In genomic region chr2:33805640-33806039, GRCm38 (mm10) we compare ENCODE assay signal across 21 mouse cellular contexts.
A peak's percentile ranks its signal among the peaks of the same experiment; 100 is the strongest.
DNase-seq lines count a peak whose midpoint lies in the region; ATAC-seq and TF ChIP-seq lines count a peak whose summit lies in the region.
"Had no signal": no experiment of that assay in that cellular context is flagged by ENCODE, and none has a peak within 500 bp of the region (broad histone marks: within the 10 kb centered on the region; RNA-seq: fewer than 3 reads in every experiment).

No protein-coding gene starts in this region.

- H3K9ac ChIP-seq in hindbrain, embryonic 13.5 days: no peak overlapping the region
- H3K9ac ChIP-seq in hindbrain, postnatal 0 days (replicated peaks; ENCODE audit: low read length): no peak overlapping the region
- H3K9ac ChIP-seq in limb, embryonic 14.5 days (ENCODE audit: low read depth, low read length, severe bottlenecking): no peak overlapping the region
- H3K9ac ChIP-seq: heart, embryonic 13.5 days; liver, embryonic 14.5 days; lung, embryonic 15.5 days had no signal

- DNase-seq in hindbrain, postnatal 0 days (ENCODE audit: low spot score): no peak
- DNase-seq in brain, adult 2 months (ENCODE audit: low read depth, low spot score): peak; percentile 51
- DNase-seq in limb, embryonic 14.5 days (ENCODE audit: low spot score): no peak
- peak; percentile 70 for DNase-seq in thymus, postnatal 14 days
- no peak for DNase-seq in ovary, postnatal 14 days (ENCODE audit: low spot score)
- no peak for DNase-seq in lung, postnatal 4 days
- DNase-seq: adrenal gland, postnatal 36 days; cerebellum, adult 8-10 months; gastrocnemius, postnatal 14 days; heart, adult 18-20 months; heart, postnatal 4 days; left cerebral cortex, postnatal 4 days; retina, postnatal 1 day; right cerebral cortex, postnatal 4 days had no signal

- H3K9me3 ChIP-seq in hindbrain, embryonic 13.5 days: no peaks in the 10 kb centered on the region
- H3K9me3 ChIP-seq in hindbrain, postnatal 0 days (ENCODE audit: low read length): no peaks in the 10 kb centered on the region
- H3K9me3 ChIP-seq in limb, embryonic 14.5 days (ENCODE audit: control insufficient read depth, low read length): no peaks in the 10 kb centered on the region
- H3K9me3 ChIP-seq: heart, embryonic 13.5 days; lung, embryonic 15.5 days had no signal

- peaks cover 62% of the 10 kb centered on the region for H3K4me1 ChIP-seq in hindbrain, embryonic 13.5 days (replicated peaks)
- H3K4me1 ChIP-seq in hindbrain, postnatal 0 days (ENCODE audit: insufficient read depth, low read length): peaks cover 13% of the 10 kb centered on the region; the same call in 1 of the 2 replicates
- H3K4me1 ChIP-seq in limb, embryonic 14.5 days (ENCODE audit: control insufficient read depth, insufficient read depth, low read length): peaks cover 20% of the 10 kb centered on the region

- WGBS in hindbrain, embryonic 13.5 days: 76% methylated on average over 11 of the region's 11 CpGs
- WGBS in hindbrain, postnatal 0 days: 68% methylated on average over 11 of the region's 11 CpGs
- WGBS in limb, embryonic 14.5 days: 54% methylated on average over 11 of the region's 11 CpGs

- peaks cover 34% of the 10 kb centered on the region for H3K36me3 ChIP-seq in hindbrain, embryonic 13.5 days
- H3K36me3 ChIP-seq in hindbrain, postnatal 0 days (ENCODE audit: insufficient read depth, low read length): peaks cover 14% of the 10 kb centered on the region
- H3K36me3 ChIP-seq in limb, embryonic 14.5 days (ENCODE audit: control insufficient read depth, insufficient read depth, low read length): peaks cover 30% of the 10 kb centered on the region

- peak overlapping the region; percentile 59 for H3K27ac ChIP-seq in hindbrain, embryonic 13.5 days
- H3K27ac ChIP-seq in hindbrain, postnatal 0 days: no peak overlapping the region
- no peak overlapping the region for H3K27ac ChIP-seq in limb, embryonic 14.5 days (replicated peaks; ENCODE audit: low read depth, low read length)
- H3K27ac ChIP-seq: heart, embryonic 13.5 days; liver, embryonic 14.5 days; lung, embryonic 15.5 days had no signal

- H3K4me3 ChIP-seq in hindbrain, embryonic 13.5 days: no peak overlapping the region
- H3K4me3 ChIP-seq in hindbrain, postnatal 0 days (ENCODE audit: low read length): no peak overlapping the region
- no peak overlapping the region for H3K4me3 ChIP-seq in limb, embryonic 14.5 days (replicated peaks; ENCODE audit: low read length)
- H3K4me3 ChIP-seq: heart, embryonic 13.5 days; lung, embryonic 15.5 days had no signal

- no peaks in the 10 kb centered on the region for H3K27me3 ChIP-seq in hindbrain, embryonic 13.5 days
- H3K27me3 ChIP-seq in hindbrain, postnatal 0 days (ENCODE audit: insufficient read depth, low read length): no peaks in the 10 kb centered on the region
- no peaks in the 10 kb centered on the region for H3K27me3 ChIP-seq in limb, embryonic 14.5 days (ENCODE audit: control insufficient read depth, insufficient read depth, low read length)
- H3K27me3 ChIP-seq: CH12.LX; heart, embryonic 13.5 days; lung, embryonic 15.5 days had no signal

- ATAC-seq in hindbrain, embryonic 13.5 days (ENCODE audit: low FRiP score): no peak
- no peak for ATAC-seq in hindbrain, postnatal 0 days
- ATAC-seq in limb, embryonic 14.5 days (ENCODE audit: low FRiP score, low read depth): peak; percentile 25; the same call in 1 of the 2 replicates
- ATAC-seq: forebrain, embryonic 14.5 days had no signal

- TF ChIP-seq CTCF in hindbrain, postnatal 0 days (IDR thresholded peaks at IDR 0.05; ENCODE audit: low read depth): no peak

- TF ChIP-seq POLR2A in limb, embryonic 14.5 days (IDR thresholded peaks at IDR 0.05; ENCODE audit: borderline replicate concordance, extremely low read depth, insufficient read depth, insufficient read length): no peak

- no peak overlapping the region for H3K4me2 ChIP-seq in hindbrain, embryonic 13.5 days
- no peak overlapping the region for H3K4me2 ChIP-seq in hindbrain, postnatal 0 days (ENCODE audit: low read depth, low read length)
- H3K4me2 ChIP-seq in limb, embryonic 14.5 days (replicated peaks; ENCODE audit: low read depth, low read length, severe bottlenecking): no peak overlapping the region
- H3K4me2 ChIP-seq: heart, embryonic 13.5 days; lung, embryonic 15.5 days; midbrain, embryonic 11.5 days had no signal

Comparison
In these comparisons a context has a peak if more than half of its experiments do, and no peak if none do; other contexts are left out.
1. DNase-seq: peak in brain, adult 2 months (single experiment) and thymus, postnatal 14 days (single experiment); none in hindbrain, postnatal 0 days (single experiment), limb, embryonic 14.5 days (single experiment), ovary, postnatal 14 days (single experiment) and lung, postnatal 4 days (0 of 2).